Mouse (Mus musculus) lung, postnatal 10 days (tissue): ENCODE results near the gene Fzr1.

Experiments
- DNase-seq: peaks from one replicate; pipeline ENCODE4 v3.0.0; 2021

Gene Fzr1

GRCm38 (mm10) chr10:81350351-81351063 lies 27.8 kb downstream of the Fzr1 start, which contains the start of gene Hmg20b:
Gene Hmg20b, minus strand, starts transcription at chr10:81350480.
- DNase-seq, result peak; percentile 100

- DNase-seq, result no peak
Observed at GRCm38 (mm10) chr10:81349961-81350350, 28.4 kb downstream of the Fzr1 start.

DNA sequence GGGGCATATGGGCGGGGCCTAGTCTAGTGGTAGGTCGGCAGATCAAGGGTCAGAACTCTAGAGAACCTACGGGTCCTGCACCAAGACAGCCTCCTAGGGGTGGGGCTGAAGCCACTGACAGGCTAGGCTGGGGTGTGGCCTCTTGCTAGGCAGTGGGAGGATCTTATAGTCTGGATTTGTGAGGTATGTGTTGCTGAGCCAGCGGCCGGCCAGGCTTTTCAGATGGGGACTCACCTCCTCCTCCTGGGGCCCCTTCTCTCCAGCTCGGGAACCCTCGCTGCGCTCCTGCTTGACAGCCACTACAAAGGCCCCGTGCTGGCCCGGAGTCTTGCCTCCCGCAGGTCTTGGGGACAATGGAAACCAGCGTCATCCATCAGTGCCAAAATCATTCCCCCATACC lies 29.2 kb downstream of the Fzr1 start:
- DNase-seq, result peak; percentile 85

DNA sequence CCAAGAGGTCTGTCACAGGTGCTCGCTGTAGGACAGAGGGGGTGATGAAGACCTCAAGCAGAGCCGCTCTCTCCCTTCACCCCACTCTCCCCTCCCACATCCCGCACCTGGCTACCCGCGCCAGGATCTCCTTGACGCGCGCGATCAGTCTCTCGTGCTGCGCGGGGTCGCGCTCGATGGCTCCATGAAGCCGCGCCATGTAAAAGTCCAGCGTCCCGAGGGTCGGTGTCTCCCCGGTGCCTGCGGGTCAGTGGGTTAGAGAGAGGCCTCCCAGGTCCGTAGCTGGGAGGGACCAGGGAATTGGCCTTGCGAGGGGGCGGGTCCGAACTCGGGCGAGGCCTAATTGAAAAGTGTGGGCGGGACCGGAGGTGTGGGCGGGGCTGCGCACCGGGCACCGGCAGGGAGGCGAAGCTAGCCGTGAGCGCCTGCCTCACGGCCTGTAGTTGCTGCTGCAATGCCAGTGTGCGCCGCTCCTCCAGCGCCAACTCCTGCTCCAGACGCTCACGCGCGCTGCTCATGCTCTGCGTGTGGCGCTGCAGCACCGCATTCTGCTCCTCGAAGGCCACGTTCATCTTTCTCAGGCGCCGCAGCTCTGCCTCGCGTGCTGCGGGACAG lies 31.8 kb downstream of the Fzr1 start:
- DNase-seq, result peak; percentile 80

GRCm38 (mm10) chr10:81345162-81345534 lies 33.2 kb downstream of the Fzr1 start:
- no peak for DNase-seq

DNA sequence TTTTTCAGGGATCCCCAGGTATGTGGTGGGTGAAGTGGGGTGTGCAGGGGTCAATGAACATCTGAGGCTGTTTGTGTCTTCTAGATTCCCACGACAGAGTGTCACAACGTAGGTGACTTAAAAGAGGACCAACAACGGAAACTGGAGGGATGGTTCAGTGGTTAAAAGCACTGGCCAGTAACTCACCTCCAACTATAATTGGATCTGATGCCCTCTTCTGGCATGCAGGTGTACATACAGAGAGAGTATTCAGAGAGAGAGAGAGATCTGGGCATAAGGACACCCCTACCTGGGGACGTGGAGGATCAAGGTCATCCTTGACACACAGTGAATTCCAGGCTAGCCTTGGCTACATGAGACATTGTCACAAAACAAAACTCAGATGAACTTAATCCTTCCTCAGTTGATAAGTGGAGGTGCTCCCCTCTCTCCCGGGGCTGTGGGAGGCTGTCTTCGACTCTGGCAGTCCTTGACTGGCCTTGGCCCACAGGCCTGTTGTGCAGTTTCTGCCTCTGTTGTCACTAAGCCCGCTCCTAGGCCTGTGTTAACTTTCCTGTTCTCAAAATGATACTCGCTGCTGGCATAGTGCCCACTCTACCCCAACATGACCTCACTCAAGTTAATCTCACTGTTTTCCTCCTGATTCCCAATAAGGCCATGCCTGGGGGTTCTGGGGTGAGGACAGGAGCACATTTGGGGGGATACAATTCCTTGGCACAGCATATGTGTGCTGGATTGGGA lies 33.7 kb downstream of the Fzr1 start:
- DNase-seq, result peak; percentile 48

GRCm38 (mm10) chr10:81342686-81343505 lies 35.4 kb downstream of the Fzr1 start, which contains the start of gene Gipc3:
Gene Gipc3, minus strand, starts transcription at chr10:81343266.
- DNase-seq, result peak; percentile 46

- peak; percentile 87 for DNase-seq
Observed at GRCm38 (mm10) chr10:81341333-81341949, 36.9 kb downstream of the Fzr1 start.

DNA sequence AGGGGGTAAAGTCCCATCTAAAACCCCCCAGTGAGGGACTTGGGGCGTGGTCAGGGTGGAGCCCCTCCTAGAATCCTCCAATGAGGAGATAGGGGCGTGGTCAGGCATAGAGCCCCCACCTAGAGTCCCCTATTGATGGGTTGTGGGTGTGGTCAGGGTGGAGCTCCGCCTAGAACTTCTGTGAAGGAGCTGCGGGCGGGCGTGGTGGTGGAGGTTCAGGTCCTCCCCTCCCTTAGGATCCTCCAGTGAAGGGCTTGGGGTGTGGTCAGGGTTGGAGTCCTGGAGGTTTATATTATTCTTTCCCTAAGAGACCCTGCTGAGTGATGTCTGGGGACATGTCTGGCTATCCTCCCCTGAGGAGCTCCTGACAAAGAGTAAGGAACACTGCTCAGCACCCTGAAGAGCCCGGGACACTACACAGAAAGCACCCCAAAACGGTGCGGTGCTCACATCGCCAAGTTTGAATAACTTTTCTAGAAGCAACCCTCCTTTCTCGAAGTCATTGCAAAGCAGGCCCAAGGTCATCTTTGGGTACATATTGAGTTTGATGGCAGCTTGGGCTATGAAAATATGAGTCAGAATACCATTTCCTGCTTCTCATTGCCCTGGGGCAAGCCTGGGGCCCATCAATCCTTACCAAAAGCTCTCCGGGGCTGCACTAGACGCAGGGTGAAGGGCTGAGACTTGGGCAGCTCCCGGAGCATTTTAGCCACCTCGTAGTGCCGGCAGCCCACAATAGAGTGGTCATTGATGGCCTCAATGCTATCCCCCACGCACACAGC lies 37.6 kb downstream of the Fzr1 start:
- peak; percentile 57 for DNase-seq

- DNase-seq, result no peak
Observed at GRCm38 (mm10) chr10:81336558-81336957, 41.8 kb downstream of the Fzr1 start.

DNA sequence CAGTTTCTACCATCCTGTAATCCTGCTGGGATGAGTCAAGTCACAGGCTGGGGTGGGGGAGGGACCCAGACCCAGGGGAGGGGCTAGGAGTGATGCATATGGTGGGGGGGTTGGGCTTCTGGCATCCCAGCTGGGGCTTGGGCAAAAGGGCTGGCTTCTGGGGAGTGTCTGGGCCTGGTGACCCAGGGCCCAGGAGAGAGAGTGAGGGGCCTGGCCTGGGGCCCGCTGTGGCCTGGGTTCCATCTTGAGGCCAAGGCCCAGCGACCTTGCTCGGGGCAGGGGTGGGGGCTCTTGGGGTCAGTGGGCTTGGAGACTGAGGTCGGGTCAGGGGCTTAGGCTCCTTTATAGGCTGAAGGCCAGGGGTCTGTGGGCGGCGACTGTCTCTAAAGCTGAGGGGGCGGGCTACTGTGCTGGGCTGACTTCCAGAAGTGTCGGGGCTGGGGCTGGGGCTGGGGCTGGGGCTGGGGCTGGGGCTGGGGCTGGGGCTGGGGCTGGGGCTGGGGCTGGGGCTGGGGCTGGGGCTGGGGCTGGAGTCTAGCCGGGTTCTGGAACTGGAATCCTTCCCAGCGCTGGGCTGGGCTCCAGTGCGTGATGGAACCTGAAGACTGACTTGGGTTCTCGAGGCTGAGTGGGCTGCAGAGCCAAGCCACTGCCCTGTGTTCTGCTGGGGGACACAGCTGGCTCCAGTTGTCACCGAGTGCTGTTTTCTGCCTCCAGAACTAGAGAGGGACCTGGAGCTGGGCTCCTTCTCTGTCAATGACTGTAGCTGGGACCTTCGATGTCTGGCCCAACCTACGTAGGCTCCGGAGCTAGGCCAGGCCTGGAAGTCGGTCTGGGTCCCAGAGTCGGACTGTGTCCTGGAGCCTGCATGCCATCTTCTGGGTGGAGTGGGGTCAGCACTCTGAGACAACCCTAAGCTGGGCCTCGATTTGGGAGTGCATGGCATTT lies 42.6 kb downstream of the Fzr1 start:
- peak; percentile 77 for DNase-seq

DNA sequence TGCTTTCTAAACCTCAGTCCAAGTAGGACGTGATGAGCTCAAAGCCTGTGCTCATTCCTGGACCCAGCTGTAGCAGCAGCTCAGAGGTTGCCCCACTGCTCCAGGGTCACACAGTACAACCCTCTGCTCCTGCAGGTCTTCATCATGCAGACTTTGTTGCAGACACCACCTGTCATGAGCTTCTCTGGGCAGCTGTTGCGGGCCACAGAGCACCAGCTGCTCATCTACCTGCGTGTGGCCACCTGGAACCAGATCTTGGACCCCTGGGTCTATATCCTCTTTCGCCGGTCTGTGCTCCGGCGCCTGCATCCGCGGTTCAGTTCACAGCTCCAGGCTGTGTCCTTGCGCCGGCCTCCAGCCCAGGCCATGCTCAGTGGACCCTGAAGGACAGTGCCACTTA lies 44.0 kb downstream of the Fzr1 start:
- DNase-seq, result no peak

DNA sequence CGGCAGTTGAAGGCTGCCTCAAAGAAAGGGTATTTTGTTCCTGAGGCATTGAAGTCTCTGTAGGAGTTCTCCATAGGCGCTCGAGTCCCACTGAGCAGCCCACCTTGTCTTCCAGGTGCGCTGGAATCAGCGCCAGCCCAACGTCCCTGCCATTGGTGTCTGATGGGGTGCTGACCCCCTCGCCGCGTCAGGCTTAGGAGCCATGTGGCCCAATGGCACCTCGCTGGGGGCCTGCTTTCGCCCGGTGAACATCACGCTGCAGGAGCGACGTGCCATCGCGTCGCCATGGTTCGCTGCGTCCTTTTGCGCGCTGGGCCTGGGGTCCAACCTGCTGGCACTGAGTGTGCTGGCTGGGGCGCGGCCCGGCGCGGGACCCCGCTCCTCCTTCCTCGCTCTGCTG lies 46.0 kb downstream of the Fzr1 start:
- no peak for DNase-seq

- peak; percentile 54 for DNase-seq
Observed at GRCm38 (mm10) chr10:81330007-81330406, 48.3 kb downstream of the Fzr1 start.

DNA sequence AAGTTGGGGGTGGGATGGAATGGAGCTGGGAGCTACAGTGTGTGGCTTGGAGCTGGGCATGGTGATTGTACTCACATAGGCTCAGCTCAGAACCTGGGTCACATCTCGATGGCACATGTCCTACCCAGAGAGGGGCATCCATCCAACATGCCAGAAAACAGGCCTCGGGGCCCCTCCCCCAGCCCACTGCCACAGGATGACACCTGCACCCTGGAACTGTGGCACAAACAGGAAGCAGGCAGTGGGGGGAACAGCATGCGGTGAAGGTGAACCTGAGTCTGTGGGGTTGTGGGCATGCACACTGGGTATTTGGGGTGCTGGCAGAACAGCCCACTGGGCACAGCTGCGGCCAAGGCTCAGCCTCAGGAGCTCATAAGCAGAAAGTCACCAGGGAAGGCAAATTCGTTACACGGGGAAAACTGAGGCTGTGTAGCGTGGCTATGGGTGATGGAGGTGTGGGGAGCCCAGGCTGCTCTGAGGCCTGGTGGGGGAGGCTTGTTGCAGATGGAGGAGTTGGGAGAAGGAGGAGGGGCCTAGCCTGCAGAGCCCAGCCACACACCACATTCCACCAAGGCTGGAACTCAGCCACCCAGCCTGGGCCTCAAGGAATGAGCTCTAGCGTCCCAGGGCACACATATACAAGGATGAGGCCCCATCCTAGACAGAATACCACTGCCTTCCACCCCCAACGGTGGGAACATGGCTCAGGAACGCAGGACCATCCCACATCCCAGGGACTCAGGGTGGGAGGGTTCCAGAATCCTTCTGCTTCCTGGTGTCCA lies 48.9 kb downstream of the Fzr1 start:
- peak; percentile 83 for DNase-seq

- DNase-seq, result peak; percentile 91
Observed at GRCm38 (mm10) chr10:81328386-81328785, 49.9 kb downstream of the Fzr1 start, which contains the start of gene Tbxa2r. Gene Tbxa2r, plus strand, starts transcription at chr10:81328731.

GRCm38 (mm10) chr10:81327959-81328358 lies 50.4 kb downstream of the Fzr1 start:
- DNase-seq, result peak; percentile 57

DNA sequence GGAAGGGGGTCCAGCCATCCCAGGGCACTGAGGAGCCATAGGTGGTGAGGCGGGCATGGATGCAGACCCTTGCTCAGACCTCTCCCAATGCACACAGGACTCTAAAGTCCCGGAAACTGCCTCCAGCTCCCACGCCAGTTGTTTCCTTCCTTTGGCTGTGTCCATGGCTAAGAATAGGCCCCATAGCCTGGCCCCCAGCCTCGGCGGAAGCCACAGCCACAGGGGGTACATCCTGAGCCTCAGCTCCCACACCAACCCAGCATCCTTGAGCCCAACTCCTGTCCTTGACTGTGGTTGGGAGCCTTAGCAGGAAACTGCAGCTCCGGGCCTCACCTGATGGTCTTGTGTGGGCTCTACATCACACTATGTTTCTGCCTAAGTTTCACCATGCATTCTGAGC lies 51.5 kb downstream of the Fzr1 start:
- DNase-seq, result peak; percentile 76

- no peak for DNase-seq
Observed at GRCm38 (mm10) chr10:81325781-81326180, 52.5 kb downstream of the Fzr1 start.

- no peak for DNase-seq
Observed at GRCm38 (mm10) chr10:81325176-81325575, 53.1 kb downstream of the Fzr1 start.
